ENCODE assay signal across 9 mouse cellular contexts in the genomic region with DNA sequence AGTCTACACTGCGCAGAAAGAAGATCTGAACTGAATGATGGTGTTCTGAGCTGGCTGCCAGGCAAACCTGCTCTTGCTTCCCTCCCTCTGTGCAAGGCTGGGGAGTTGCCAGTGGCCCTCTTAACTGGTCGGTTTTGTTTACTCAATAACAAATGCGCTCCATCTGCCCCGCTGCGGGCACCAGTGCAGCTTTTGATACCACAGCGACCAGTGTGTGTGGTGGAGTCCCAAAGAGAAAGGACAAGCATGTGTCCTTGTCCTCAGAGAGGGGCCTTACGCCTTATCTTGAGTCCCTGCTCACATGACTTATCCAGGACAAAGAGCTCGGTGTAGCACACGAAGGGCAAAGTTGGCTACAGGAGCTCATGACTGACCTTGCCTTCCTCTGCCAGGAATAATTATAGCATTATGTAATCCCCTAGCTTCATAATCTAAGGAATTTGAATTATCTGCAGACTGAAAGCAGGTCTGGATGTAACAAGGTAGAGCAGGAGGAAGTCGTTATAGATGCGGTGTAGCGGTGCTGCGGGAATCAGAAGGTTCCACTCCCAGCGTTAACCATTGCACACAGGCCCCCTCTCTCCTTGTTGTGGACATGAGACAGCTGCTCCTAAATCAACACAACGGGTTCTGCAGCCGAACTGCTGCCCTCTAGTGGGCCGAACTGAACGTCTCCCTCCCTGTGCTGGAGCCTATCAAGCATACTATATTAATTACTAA. TPM values are rescaled to one million over a fixed set of nuclear protein-coding genes. Genes with fewer than 3 reads are reported as not detected.
A peak's percentile ranks its signal among the peaks of the same experiment; 100 is the strongest.
DNase-seq lines count a peak whose midpoint lies in the region; ATAC-seq lines count a peak whose summit lies in the region.
"Had no signal": no experiment of that assay in that cellular context is flagged by ENCODE, and none has a peak within 500 bp of the region (broad histone marks: within the 10 kb centered on the region; RNA-seq: fewer than 3 reads in every experiment).

No protein-coding gene starts in this region.

- H3K36me3 ChIP-seq in lung, embryonic 15.5 days, result no peaks in the 10 kb centered on the region
- H3K36me3 ChIP-seq: liver, embryonic 15.5 days had no signal

- H3K9ac ChIP-seq in lung, embryonic 15.5 days, result no peak overlapping the region
- H3K9ac ChIP-seq: liver, embryonic 15.5 days had no signal

- peak overlapping the region; percentile 33; the same call in 1 of the 2 replicates for H3K4me2 ChIP-seq in lung, embryonic 15.5 days
- H3K4me2 ChIP-seq: liver, embryonic 15.5 days had no signal

- no peaks in the 10 kb centered on the region for H3K9me3 ChIP-seq in lung, embryonic 15.5 days
- H3K9me3 ChIP-seq: liver, embryonic 15.5 days had no signal

- 14% methylated on average over 18 of the region's 18 CpGs for WGBS in lung, embryonic 15.5 days

- peak; percentile 56 for DNase-seq in MEL-GATA-1-ER (ENCODE audit: extremely low read depth, low read depth)
- DNase-seq in cerebellum, adult 8-10 months, result peak; percentile 87
- peak; percentile 63 to 91 for DNase-seq in frontal cortex, adult 2 months (ENCODE audit: extremely low spot score in 1 of 2, low spot score in 1 of 2)
- DNase-seq in layer of hippocampus, adult 8-10 months (ENCODE audit: low spot score in 2 of 2), result peak; percentile 81 to 90
- peak; percentile 58 for DNase-seq in ovary, postnatal 10 days (ENCODE audit: low spot score)
- peak; percentile 37 to 67 for DNase-seq in thymus, postnatal 10 days (ENCODE audit: low spot score in 2 of 2)

- peak overlapping the region; percentile 64 for H3K27ac ChIP-seq in lung, embryonic 15.5 days
- H3K27ac ChIP-seq: liver, embryonic 15.5 days had no signal

- peak; percentile 46 to 76; a peak in 3 of 4 replicates for ATAC-seq in hematopoietic stem cell, adult 5-6 weeks (replicated peaks in 1 of 2; ENCODE audit: insufficient read depth in 1 of 2, low FRiP score in 2 of 2, low TSS enrichment in 1 of 2, low read depth in 1 of 2, poor library complexity in 2 of 2, severe bottlenecking in 2 of 2)
- ATAC-seq in lung, embryonic 15.5 days (ENCODE audit: borderline replicate concordance, extremely low read depth, low FRiP score, low TSS enrichment), result peak; percentile 84

- H3K4me3 ChIP-seq in lung, embryonic 15.5 days, result no peak overlapping the region
- H3K4me3 ChIP-seq: liver, embryonic 15.5 days had no signal

- peaks cover 16% of the 10 kb centered on the region for H3K4me1 ChIP-seq in lung, embryonic 15.5 days

- H3K27me3 ChIP-seq in lung, embryonic 15.5 days, result no peaks in the 10 kb centered on the region
- H3K27me3 ChIP-seq: liver, embryonic 15.5 days had no signal

RNA-seq across cellular contexts. Expression of a gene that starts 12.8 kb away (rescaled TPM):
- 62.8 and 76.8 TPM in 2 replicates for polyA plus RNA-seq in frontal cortex, adult 2 months (2012; rRNA removed)
- 4.6 and 5.7 TPM in 2 replicates for total RNA-seq in hematopoietic stem cell, adult 5-6 weeks (2017)
- total RNA-seq in layer of hippocampus, adult 8-10 months (2022), result 10 to 100 TPM; 57.8 to 68.3 (median 62.2) TPM
- polyA plus RNA-seq in lung, embryonic 15.5 days (2015; fragmentation: Nextera tagmentation; extraction: Ambion mirVana), result 21.7 and 26.4 TPM in 2 replicates
